Mouse (Mus musculus): ENCODE data around the gene Krtap4-7. TPM values are rescaled to one million over a fixed set of nuclear protein-coding genes. Genes with fewer than 3 reads are reported as not detected.
"Not testable (repeated sequence)": the region's sequence is repeated elsewhere in the genome, so short reads cannot be mapped to it uniquely, and the experiment has no call there.

Gene Krtap4-7
- polyA plus RNA-seq, 1 experiment, result not detected

- TF ChIP-seq POLR2A (IDR thresholded peaks at IDR 0.05; ENCODE audit: insufficient read length, low read depth), result no peak
- no peak for TF ChIP-seq POLR2AphosphoS2 (IDR thresholded peaks at IDR 0.05; ENCODE audit: insufficient read length, low read depth)
- H3ac ChIP-seq (ENCODE audit: control insufficient read depth, insufficient read length), result no peak overlapping the region
- H3K27me3 ChIP-seq (ENCODE audit: control insufficient read depth, insufficient read depth, insufficient read length), result no peaks in the 10 kb centered on the region
- no peak overlapping the region for H3K4me2 ChIP-seq (ENCODE audit: low read depth)
- no peaks in the 10 kb centered on the region for H3K79me2 ChIP-seq (ENCODE audit: control insufficient read depth, insufficient read depth)
- no peak overlapping the region for H3K4me3 ChIP-seq
- no peaks in the 10 kb centered on the region for H3K36me3 ChIP-seq (ENCODE audit: control insufficient read depth, insufficient read depth)
Observed at GRCm38 (mm10) chr11:99633293-99633692, 10.6 kb downstream of the Krtap4-7 start.

- H3K4me2 ChIP-seq (ENCODE audit: low read depth), result no peak overlapping the region
- H3K27me3 ChIP-seq (ENCODE audit: control insufficient read depth, insufficient read depth, insufficient read length), result no peaks in the 10 kb centered on the region
- no peak overlapping the region for H3ac ChIP-seq (ENCODE audit: control insufficient read depth, insufficient read length)
- no peak for TF ChIP-seq TCF12 (IDR thresholded peaks at IDR 0.05; ENCODE audit: insufficient read depth, poor library complexity, severe bottlenecking)
- no peak for TF ChIP-seq MAX (IDR thresholded peaks at IDR 0.05; ENCODE audit: low read depth)
- TF ChIP-seq SRF (IDR thresholded peaks at IDR 0.05; ENCODE audit: control insufficient read depth, insufficient read length, low read depth), result no peak
- no peak for TF ChIP-seq MYOG (IDR thresholded peaks at IDR 0.05; ENCODE audit: control insufficient read depth in 1 of 3, insufficient read depth in 1 of 3, insufficient read length in 2 of 3, low read depth in 2 of 3)
- TF ChIP-seq MYOD1 (IDR thresholded peaks at IDR 0.05; ENCODE audit: control insufficient read depth in 1 of 3, insufficient read length in 2 of 3, low read depth in 2 of 3), result no peak
- no peak for TF ChIP-seq TCF3 (IDR thresholded peaks at IDR 0.05; ENCODE audit: insufficient read length, low read depth)
- TF ChIP-seq CEBPB (IDR thresholded peaks at IDR 0.05; ENCODE audit: insufficient read depth, poor library complexity, severe bottlenecking), result no peak
- no peak for TF ChIP-seq POLR2AphosphoS2 (IDR thresholded peaks at IDR 0.05; ENCODE audit: insufficient read length, low read depth)
- TF ChIP-seq E2F4 (IDR thresholded peaks at IDR 0.05; ENCODE audit: insufficient read depth), result no peak
- TF ChIP-seq USF1 (IDR thresholded peaks at IDR 0.05; ENCODE audit: low read depth), result no peak
- no peak for TF ChIP-seq REST (IDR thresholded peaks at IDR 0.05; ENCODE audit: insufficient read depth, insufficient read length)
- H3K36me3 ChIP-seq (ENCODE audit: control insufficient read depth, insufficient read depth), result no peaks in the 10 kb centered on the region
- H3K79me2 ChIP-seq (ENCODE audit: control insufficient read depth, insufficient read depth), result no peaks in the 10 kb centered on the region
- no peak overlapping the region for H3K4me3 ChIP-seq
Observed at GRCm38 (mm10) chr11:99630890-99631289, 13.0 kb downstream of the Krtap4-7 start.

GRCm38 (mm10) chr11:99628138-99628537 is 15.8 kb downstream of the Krtap4-7 start, which contains the start of gene Krtap4-1:
TSS of gene Krtap4-1 (minus strand) at chr11:99628238.
- Histone ChIP-seq H3K79me2 (ENCODE audit: control insufficient read depth, insufficient read depth) (no peaks in the 10 kb centered on the region), H3K27me3 (ENCODE audit: control insufficient read depth, insufficient read depth, insufficient read length) (no peaks in the 10 kb centered on the region), H3K36me3 (ENCODE audit: control insufficient read depth, insufficient read depth) (no peaks in the 10 kb centered on the region), H3K4me3 (no peak within 1 kb of the TSS), H3ac (ENCODE audit: control insufficient read depth, insufficient read length) (no peak within 1 kb of the TSS), H3K4me2 (ENCODE audit: low read depth) (no peak within 1 kb of the TSS)
- TF ChIP-seq SRF (IDR thresholded peaks at IDR 0.05; ENCODE audit: control insufficient read depth, insufficient read length, low read depth) (no peak), MYOG (IDR thresholded peaks at IDR 0.05; ENCODE audit: control insufficient read depth in 1 of 3, insufficient read depth in 1 of 3, insufficient read length in 2 of 3, low read depth in 2 of 3) (no peak), USF1 (IDR thresholded peaks at IDR 0.05; ENCODE audit: low read depth) (no peak), TCF12 (IDR thresholded peaks at IDR 0.05; ENCODE audit: insufficient read depth, poor library complexity, severe bottlenecking) (no peak), MYOD1 (IDR thresholded peaks at IDR 0.05; ENCODE audit: control insufficient read depth in 1 of 3, insufficient read length in 2 of 3, low read depth in 2 of 3) (no peak), E2F4 (IDR thresholded peaks at IDR 0.05; ENCODE audit: insufficient read depth) (no peak), CEBPB (IDR thresholded peaks at IDR 0.05; ENCODE audit: insufficient read depth, poor library complexity, severe bottlenecking) (no peak), REST (IDR thresholded peaks at IDR 0.05; ENCODE audit: insufficient read depth, insufficient read length) (no peak), MAX (IDR thresholded peaks at IDR 0.05; ENCODE audit: low read depth) (no peak), TCF3 (IDR thresholded peaks at IDR 0.05; ENCODE audit: insufficient read length, low read depth) (no peak), POLR2AphosphoS2 (IDR thresholded peaks at IDR 0.05; ENCODE audit: insufficient read length, low read depth) (no peak), POLR2A (IDR thresholded peaks at IDR 0.05; ENCODE audit: insufficient read length, low read depth) (no peak)

GRCm38 (mm10) chr11:99620335-99620734 is 23.6 kb downstream of the Krtap4-7 start, which contains the start of gene Gm11562:
TSS of gene Gm11562 (minus strand) at chr11:99620435.
- H3ac ChIP-seq (ENCODE audit: control insufficient read depth, insufficient read length), result no peak within 1 kb of the TSS
- no peaks in the 10 kb centered on the region for H3K79me2 ChIP-seq (ENCODE audit: control insufficient read depth, insufficient read depth)
- H3K4me2 ChIP-seq (ENCODE audit: low read depth), result no peak within 1 kb of the TSS
- H3K36me3 ChIP-seq (ENCODE audit: control insufficient read depth, insufficient read depth), result no peaks in the 10 kb centered on the region
- H3K27me3 ChIP-seq (ENCODE audit: control insufficient read depth, insufficient read depth, insufficient read length), result no peaks in the 10 kb centered on the region
- H3K4me3 ChIP-seq, result no peak within 1 kb of the TSS
- no peak for TF ChIP-seq POLR2A (IDR thresholded peaks at IDR 0.05; ENCODE audit: insufficient read length, low read depth)
- no peak for TF ChIP-seq SRF (IDR thresholded peaks at IDR 0.05; ENCODE audit: control insufficient read depth, insufficient read length, low read depth)
- TF ChIP-seq POLR2AphosphoS2 (IDR thresholded peaks at IDR 0.05; ENCODE audit: insufficient read length, low read depth), result no peak
- TF ChIP-seq MYOD1 (IDR thresholded peaks at IDR 0.05; ENCODE audit: control insufficient read depth in 1 of 3, insufficient read length in 2 of 3, low read depth in 2 of 3), result no peak
- no peak for TF ChIP-seq REST (IDR thresholded peaks at IDR 0.05; ENCODE audit: insufficient read depth, insufficient read length)
- no peak for TF ChIP-seq E2F4 (IDR thresholded peaks at IDR 0.05; ENCODE audit: insufficient read depth)
- TF ChIP-seq MAX (IDR thresholded peaks at IDR 0.05; ENCODE audit: low read depth), result no peak
- no peak for TF ChIP-seq USF1 (IDR thresholded peaks at IDR 0.05; ENCODE audit: low read depth)
- no peak for TF ChIP-seq TCF12 (IDR thresholded peaks at IDR 0.05; ENCODE audit: insufficient read depth, poor library complexity, severe bottlenecking)
- no peak for TF ChIP-seq MYOG (IDR thresholded peaks at IDR 0.05; ENCODE audit: control insufficient read depth in 1 of 3, insufficient read depth in 1 of 3, insufficient read length in 2 of 3, low read depth in 2 of 3)
- TF ChIP-seq TCF3 (IDR thresholded peaks at IDR 0.05; ENCODE audit: insufficient read length, low read depth), result no peak
- no peak for TF ChIP-seq CEBPB (IDR thresholded peaks at IDR 0.05; ENCODE audit: insufficient read depth, poor library complexity, severe bottlenecking)

- Histone ChIP-seq H3ac (ENCODE audit: control insufficient read depth, insufficient read length) (no peak within 1 kb of the TSS), H3K36me3 (ENCODE audit: control insufficient read depth, insufficient read depth) (no peaks in the 10 kb centered on the region), H3K27me3 (ENCODE audit: control insufficient read depth, insufficient read depth, insufficient read length) (no peaks in the 10 kb centered on the region), H3K4me3 (no peak within 1 kb of the TSS), H3K4me2 (ENCODE audit: low read depth) (no peak within 1 kb of the TSS), H3K79me2 (ENCODE audit: control insufficient read depth, insufficient read depth) (no peaks in the 10 kb centered on the region)
- TF ChIP-seq E2F4 (IDR thresholded peaks at IDR 0.05; ENCODE audit: insufficient read depth), result no peak
- TF ChIP-seq MYOD1 (IDR thresholded peaks at IDR 0.05; ENCODE audit: control insufficient read depth in 1 of 3, insufficient read length in 2 of 3, low read depth in 2 of 3), result no peak
- no peak for TF ChIP-seq MAX (IDR thresholded peaks at IDR 0.05; ENCODE audit: low read depth)
Observed at GRCm38 (mm10) chr11:99614796-99615363, 29.0 kb downstream of the Krtap4-7 start, which contains the start of gene Krtap2-4. TSS of gene Krtap2-4 (minus strand) at chr11:99614846.

GRCm38 (mm10) chr11:99610089-99610488 is 33.8 kb downstream of the Krtap4-7 start, which contains the start of gene Gm11937:
TSS of gene Gm11937 (minus strand) at chr11:99610189.
- not testable (repeated sequence) for H3K27me3 ChIP-seq (ENCODE audit: control insufficient read depth, insufficient read depth, insufficient read length); H3ac ChIP-seq (ENCODE audit: control insufficient read depth, insufficient read length); H3K36me3 ChIP-seq (ENCODE audit: control insufficient read depth, insufficient read depth); H3K4me3 ChIP-seq; H3K4me2 ChIP-seq (ENCODE audit: low read depth); H3K79me2 ChIP-seq (ENCODE audit: control insufficient read depth, insufficient read depth)

Data from myocyte (in vitro differentiated cells).